Mouse (Mus musculus) embryonic fibroblast, embryonic 13.5 days (primary cell): Measurements from ENCODE around the gene Mphosph10. TPM values are rescaled to one million over a fixed set of nuclear protein-coding genes. Genes with fewer than 3 reads are reported as not detected.

Experiments used
- H3K27ac ChIP-seq: 2 replicates; pipeline ENCODE4 v1.5.1; 2012; ENCODE audit warnings: low read length, control low read depth, inconsistent platforms; ENCODE audit not compliant: insufficient read depth
- H3K4me1 ChIP-seq: 2 replicates; pipeline ENCODE4 v1.6.1; 2011; ENCODE audit warnings: low read length; ENCODE audit not compliant: control insufficient read depth, insufficient read depth
- H3K4me3 ChIP-seq: 2 replicates; pipeline ENCODE4 v1.5.1; 2011; ENCODE audit warnings: mild to moderate bottlenecking, control low read depth, low read length; ENCODE audit not compliant: insufficient read depth
- CTCF ChIP-seq: IDR thresholded peaks from 2 replicates; pipeline ENCODE4 v1.5.1; 2011; ENCODE audit warnings: mild to moderate bottlenecking, control low read depth, low read length, moderate library complexity, borderline replicate concordance; ENCODE audit not compliant: insufficient read depth
- POLR2A ChIP-seq: IDR thresholded peaks from 2 replicates; pipeline ENCODE4 v1.6.1; 2011; ENCODE audit warnings: low read depth, mild to moderate bottlenecking, control low read depth, low read length, moderate library complexity
- polyA plus RNA-seq: library from polyadenylated mRNA; stranded (reverse); fragments of >200 nt; gene quantifications from 2 replicates; pipeline ENCODE4 v1.2.4, GENCODE M21; 2011; ENCODE audit warnings: low read depth; ENCODE audit not compliant: missing spikeins, insufficient read length

Gene Mphosph10
- 32.7 and 34.9 TPM in 2 replicates for polyA plus RNA-seq

DNA sequence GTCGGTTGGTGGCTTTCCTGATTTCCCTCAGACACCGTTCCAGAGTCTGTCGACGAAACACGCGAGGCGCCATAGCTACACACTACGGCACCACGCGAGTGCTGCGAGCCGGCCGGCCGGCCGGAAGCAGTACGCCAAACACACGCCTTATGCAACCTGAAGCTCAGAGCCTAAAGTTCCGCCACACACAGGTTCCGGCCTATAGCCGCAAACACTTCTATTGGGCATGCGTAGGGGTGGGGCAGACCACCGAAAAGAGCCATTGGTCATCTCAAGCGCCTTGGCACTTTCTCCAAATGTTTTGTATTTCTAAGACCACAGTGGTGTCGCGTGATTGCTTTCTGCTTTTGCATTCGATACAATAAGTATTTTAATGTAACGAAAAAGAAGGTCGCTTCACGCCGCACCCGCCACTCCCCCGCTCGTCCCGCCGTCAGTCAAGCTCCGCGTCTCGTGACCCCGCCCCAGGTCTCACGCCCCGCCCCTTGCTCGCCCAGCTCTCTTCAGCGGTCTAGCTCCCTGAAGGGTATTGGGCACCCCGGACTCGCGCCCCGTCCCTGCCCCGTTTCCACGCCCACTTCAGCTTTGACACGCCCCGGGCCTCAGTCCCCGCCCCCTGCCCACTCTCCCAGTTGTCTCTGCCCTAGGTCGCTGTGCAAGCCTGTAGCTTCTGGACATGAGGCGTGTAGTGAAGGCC, at the start of gene Mphosph10, which contains the start of gene Mcee:
Gene Mphosph10 (minus strand): TSS at position 147 of the 697 bp plus-strand sequence.
Gene Mcee (plus strand): TSS at position 486 of the 697 bp plus-strand sequence.
- TF ChIP-seq POLR2A = peak; percentile 97
- TF ChIP-seq CTCF = no peak

DNA sequence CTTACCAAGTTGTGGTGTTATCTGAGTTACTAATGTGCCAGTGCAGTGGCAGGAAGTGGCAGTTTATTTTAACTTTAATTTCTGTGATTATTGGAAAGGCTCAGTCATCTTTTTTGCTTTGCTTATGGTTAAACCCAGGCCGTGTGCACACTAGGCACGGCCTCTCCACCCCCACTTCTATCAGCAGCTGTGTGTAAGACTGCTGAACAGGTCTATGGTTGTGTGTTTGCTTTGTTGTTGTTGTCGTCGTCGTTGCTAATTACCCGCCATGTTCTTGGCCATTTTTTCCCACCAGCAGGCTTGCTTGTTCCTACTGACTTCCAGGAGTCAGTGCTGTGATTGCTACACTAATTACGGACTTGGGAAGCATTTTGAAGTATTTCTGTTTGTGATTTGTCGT, 48.5 kb upstream of the Mphosph10 start:
- no peaks in the 10 kb centered on the region for H3K4me1 ChIP-seq
- no peak overlapping the region for H3K27ac ChIP-seq
- TF ChIP-seq POLR2A (no peak), CTCF (no peak)
- H3K4me3 ChIP-seq = no peak overlapping the region

More for the DNA sequence above, at the start of gene Mphosph10, which contains the start of gene Mcee:
- H3K4me1 ChIP-seq = no peaks in the 10 kb centered on the region; the same call in 1 of the 2 replicates
- peak within 1 kb of the TSS; percentile 11; the same call in 1 of the 2 replicates for H3K27ac ChIP-seq
- H3K4me3 ChIP-seq = peak within 1 kb of the TSS; percentile 82

DNA sequence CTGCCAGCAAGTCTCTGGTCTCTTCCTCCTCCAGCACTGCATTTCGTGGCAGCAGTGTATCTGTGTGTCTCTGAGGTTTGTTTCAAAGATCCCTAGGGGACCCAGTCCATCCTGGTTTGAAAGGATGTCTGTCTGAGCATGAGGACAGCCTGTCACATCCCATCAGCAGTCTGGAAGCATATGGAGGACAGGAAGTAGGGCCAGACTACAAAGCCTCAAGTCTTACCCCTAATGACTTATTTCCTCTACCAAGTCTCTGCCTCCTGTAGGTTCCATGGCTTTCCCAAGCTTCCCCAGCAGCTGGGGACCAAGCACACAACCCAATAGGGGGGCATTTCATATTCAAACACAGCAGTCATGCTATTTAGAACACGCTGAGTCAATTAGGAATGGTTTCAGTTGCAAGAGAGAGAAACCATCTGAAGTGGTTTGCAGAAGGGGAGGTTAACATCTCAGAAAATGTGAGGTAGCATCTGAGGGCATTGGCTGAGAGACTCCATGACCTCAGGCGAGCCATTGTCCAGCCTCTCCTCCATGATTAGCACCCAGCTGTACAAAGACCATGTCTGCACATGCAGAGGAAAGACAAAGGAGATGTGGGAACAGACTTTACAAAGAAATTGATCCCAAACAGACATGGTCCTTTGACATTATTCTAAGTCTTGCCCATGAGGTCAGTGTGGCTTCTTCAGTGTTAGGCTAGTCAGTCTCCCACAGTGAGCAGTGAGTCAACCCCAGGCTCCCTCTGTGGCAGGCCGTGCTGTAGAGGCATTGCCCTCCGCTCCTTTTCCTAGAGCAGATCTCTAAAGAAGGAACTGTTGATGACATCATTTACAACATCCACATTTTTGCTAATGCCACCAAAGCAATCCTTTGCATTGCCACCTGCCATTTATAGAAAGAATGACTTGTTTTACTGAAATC, 47.8 kb upstream of the Mphosph10 start:
- H3K4me1 ChIP-seq = no peaks in the 10 kb centered on the region
- no peak overlapping the region for H3K27ac ChIP-seq

DNA sequence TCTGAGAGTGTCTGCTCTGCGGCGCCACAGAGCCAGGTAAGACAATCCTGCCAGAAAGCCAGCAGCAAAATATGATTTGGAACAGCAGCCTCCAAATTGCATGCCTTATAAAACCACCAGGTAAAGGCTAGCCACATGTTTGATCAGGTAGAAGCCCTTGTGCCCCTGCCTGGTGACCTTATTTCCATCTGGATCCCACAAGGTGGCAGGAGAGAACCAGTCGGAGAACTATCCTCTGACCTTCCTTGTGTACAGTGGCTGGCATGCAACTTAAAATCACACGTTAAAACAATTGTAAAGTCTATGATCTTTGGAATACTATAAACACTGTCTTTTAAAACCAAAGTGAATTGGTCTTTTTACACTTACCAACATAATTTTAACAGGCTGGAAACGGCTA, 32.8 kb upstream of the Mphosph10 start:
- H3K4me3 ChIP-seq = no peak overlapping the region
- no peaks in the 10 kb centered on the region for H3K4me1 ChIP-seq
- no peak for TF ChIP-seq POLR2A
- no peak for TF ChIP-seq CTCF
- H3K27ac ChIP-seq = no peak overlapping the region

More for the DNA sequence above, 47.8 kb upstream of the Mphosph10 start:
- no peak for TF ChIP-seq CTCF
- no peak for TF ChIP-seq POLR2A
- H3K4me3 ChIP-seq = no peak overlapping the region

DNA sequence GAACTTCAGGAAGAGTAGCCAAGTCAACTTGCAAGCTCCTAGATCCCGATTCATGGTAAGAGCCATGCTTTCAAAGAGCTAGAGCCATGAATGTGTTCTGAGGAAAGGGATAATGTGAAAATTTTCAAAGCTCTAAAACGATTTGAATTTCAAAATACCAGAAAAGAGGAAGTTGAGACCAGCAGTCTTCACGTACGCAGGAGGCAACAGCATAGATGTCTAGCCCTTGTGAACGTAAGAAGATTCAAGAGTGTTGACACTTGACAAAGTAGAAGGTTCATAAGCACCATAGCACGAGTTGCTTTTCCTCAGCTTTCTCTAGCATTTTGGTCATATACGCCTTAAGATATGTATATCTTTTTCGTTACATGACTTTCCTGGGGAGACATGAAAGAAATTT, 11.9 kb upstream of the Mphosph10 start:
- H3K4me3 ChIP-seq = no peak overlapping the region
- TF ChIP-seq CTCF (no peak), POLR2A (no peak)

DNA sequence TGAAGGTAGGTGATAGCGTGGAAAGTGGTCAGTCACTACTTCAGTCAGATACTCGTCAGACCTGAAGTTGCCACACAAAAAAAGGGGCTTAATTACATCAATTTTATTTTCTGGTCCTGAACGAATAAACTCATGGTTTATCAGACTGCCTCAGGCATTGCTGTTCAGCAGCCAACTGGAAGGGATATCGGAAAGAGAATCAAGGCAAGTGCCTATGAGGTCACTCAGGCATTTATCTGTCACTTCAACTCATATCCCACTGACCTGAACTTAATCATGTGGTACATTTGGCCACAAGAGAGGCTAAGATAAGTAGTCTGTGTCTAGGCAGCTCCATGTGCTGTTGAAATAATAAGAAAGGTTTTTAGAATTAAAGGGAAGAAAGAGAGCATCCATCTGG, 10.4 kb upstream of the Mphosph10 start:
- no peak for TF ChIP-seq POLR2A
- no peak for TF ChIP-seq CTCF
- H3K4me3 ChIP-seq = no peak overlapping the region
- no peaks in the 10 kb centered on the region for H3K4me1 ChIP-seq
- H3K27ac ChIP-seq = no peak overlapping the region

More for the DNA sequence above, 11.9 kb upstream of the Mphosph10 start:
- Histone ChIP-seq H3K27ac (no peak overlapping the region), H3K4me1 (no peaks in the 10 kb centered on the region)

DNA sequence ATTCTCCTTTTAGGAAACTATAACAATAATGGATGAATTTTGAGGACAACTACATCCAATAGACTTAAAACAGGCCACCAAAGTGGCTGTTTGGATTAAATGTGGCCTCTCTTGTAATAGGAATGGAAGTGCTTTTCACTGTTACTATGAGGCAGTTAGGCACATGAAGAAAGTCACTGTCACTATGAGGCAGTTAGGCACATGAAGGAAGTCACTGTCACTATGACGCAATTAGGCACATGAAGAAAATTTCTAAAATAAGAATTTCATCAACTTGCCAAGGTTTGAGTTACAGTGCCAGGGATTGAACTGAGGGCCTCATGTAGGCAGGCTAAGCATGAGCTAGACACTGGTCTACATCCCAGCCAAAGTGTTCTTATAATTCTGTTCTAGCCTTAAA, 8.7 kb upstream of the Mphosph10 start:
- H3K27ac ChIP-seq = no peak overlapping the region
- TF ChIP-seq CTCF (no peak), POLR2A (no peak)
- H3K4me1 ChIP-seq = no peaks in the 10 kb centered on the region
- no peak overlapping the region for H3K4me3 ChIP-seq

DNA sequence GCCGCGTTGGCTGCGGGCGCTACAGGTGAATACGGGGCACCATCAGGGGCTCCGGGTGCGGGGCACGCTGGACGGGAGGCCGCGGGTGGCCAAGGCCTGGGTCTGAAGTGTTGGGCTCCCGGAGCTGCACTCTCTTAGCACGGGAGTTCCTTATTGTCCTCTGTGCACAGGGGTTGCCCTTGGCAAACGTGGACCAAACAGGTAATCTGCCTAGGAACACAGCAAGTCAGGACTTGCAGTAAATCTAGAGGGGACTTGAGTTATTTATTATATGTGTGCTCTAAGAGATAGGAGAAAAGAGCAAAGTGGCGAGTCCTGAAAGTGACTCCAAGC, 717 bp upstream of the Mphosph10 start:
- no peak overlapping the region; the same call in 1 of the 2 replicates for H3K27ac ChIP-seq
- peak overlapping the region; percentile 82 for H3K4me3 ChIP-seq
- no peak for TF ChIP-seq CTCF
- TF ChIP-seq POLR2A = no peak
- H3K4me1 ChIP-seq = no peaks in the 10 kb centered on the region; the same call in 1 of the 2 replicates

DNA sequence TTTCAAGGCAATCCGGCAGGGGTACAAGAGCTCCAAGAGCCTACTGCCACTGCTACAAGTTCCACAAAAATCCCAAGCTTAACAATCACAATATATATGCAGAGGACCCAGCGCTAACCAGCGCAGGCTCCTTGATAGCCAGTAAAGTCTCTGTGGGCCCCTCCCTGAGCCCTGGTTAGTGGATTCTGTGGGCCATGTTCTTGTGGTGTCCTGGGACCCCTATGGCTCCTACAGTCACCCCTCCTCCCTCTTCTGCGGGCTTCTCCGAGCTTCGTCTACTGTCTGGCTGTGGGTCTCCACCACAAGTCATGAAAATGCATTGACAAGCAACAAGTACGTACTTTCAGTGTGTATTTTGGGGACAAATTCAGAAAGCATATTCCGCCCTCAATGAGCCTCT, 589 bp downstream of the Mphosph10 start:
- no peak overlapping the region for H3K27ac ChIP-seq
- no peaks in the 10 kb centered on the region; the same call in 1 of the 2 replicates for H3K4me1 ChIP-seq
- peak overlapping the region; percentile 63 for H3K4me3 ChIP-seq
- TF ChIP-seq POLR2A (no peak), CTCF (no peak)

DNA sequence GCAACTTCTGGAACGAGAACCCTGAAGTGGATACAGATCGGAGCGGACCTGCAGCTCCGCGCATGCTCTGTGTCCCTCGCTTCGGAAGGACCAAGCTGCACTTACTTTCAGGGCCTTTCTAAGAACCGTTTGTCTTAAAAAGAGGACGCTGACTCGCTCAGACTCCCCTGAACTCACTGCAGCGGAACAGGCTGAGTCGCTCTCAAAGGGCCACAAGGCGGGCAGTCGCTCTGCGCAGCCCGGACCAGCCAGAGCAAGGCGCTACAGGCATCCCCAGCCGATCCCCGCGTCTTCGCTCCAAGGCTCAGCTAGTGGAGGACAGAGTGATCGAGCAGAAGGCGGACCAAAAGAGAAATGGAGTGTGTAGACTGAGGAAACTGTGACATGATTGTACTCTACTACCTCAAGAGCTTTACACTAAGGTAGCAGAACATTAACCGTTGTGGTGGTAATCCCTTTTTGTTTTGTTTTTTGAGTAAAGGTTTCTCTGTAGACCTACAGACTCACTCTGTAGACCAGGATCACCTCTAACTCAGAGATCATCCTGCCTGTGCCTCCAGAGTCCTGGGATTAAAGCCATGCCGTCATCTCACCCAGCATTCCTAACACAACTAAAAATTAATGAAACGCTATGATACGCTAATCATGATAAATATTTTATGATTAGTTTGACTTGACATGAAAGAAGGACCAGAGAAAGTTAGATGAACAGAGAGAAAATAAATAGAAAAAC, 18.1 kb downstream of the Mphosph10 start, which contains the start of gene Fan1:
Gene Fan1 (minus strand): TSS at position 266 of the 733 bp plus-strand sequence.
- TF ChIP-seq CTCF (no peak), POLR2A (peak; percentile 94)
- Histone ChIP-seq H3K27ac (peak within 1 kb of the TSS; percentile 68), H3K4me3 (peak within 1 kb of the TSS; percentile 61)

More for the DNA sequence above, 18.1 kb downstream of the Mphosph10 start, which contains the start of gene Fan1:
- peaks cover 3% of the 10 kb centered on the region; the same call in 1 of the 2 replicates for H3K4me1 ChIP-seq
